Mouse (Mus musculus): Measurements from ENCODE around the gene Agk. TPM values are rescaled to one million over a fixed set of nuclear protein-coding genes. Genes with fewer than 3 reads are reported as not detected.
A peak's percentile ranks its signal among the peaks of the same experiment; 100 is the strongest.

The Agk gene
- polyA plus RNA-seq, 1 experiment from 2014 or later, result 48.2 TPM

- Histone ChIP-seq H3K4me2 (replicated peaks; ENCODE audit: low read depth, low read length) (no peak overlapping the region), H3K4me3 (ENCODE audit: low read depth, low read length) (no peak overlapping the region), H3K4me1 (ENCODE audit: control insufficient read depth, insufficient read depth, low read length) (no peaks in the 10 kb centered on the region), H3K27ac (ENCODE audit: low read length) (peak overlapping the region; percentile 53; the same call in 1 of the 2 replicates), H3K36me3 (ENCODE audit: control insufficient read depth, insufficient read depth, low read length) (no peaks in the 10 kb centered on the region; the same call in 1 of the 2 replicates), H3K27me3 (ENCODE audit: control insufficient read depth, insufficient read depth, low read length) (no peaks in the 10 kb centered on the region), H3K9me3 (ENCODE audit: control insufficient read depth, low read depth, low read length) (no peaks in the 10 kb centered on the region), H3K9ac (replicated peaks; ENCODE audit: low read depth, low read length) (no peak overlapping the region)
- WGBS, result 57% methylated on average over 10 of the region's 10 CpGs
- peak; percentile 49; the same call in 1 of the 2 replicates for ATAC-seq (ENCODE audit: insufficient number of reproducible peaks, insufficient read depth, low FRiP score, low read depth)
Observed at GRCm38 (mm10) chr6:40346959-40347771, 22.2 kb downstream of the Agk start.

GRCm38 (mm10) chr6:40347772-40348111 lies 22.8 kb downstream of the Agk start:
- Histone ChIP-seq H3K4me1 (ENCODE audit: control insufficient read depth, insufficient read depth, low read length) (no peaks in the 10 kb centered on the region), H3K36me3 (ENCODE audit: control insufficient read depth, insufficient read depth, low read length) (peaks cover 4% of the 10 kb centered on the region; the same call in 1 of the 2 replicates), H3K4me2 (replicated peaks; ENCODE audit: low read depth, low read length) (no peak overlapping the region), H3K9ac (replicated peaks; ENCODE audit: low read depth, low read length) (no peak overlapping the region), H3K27me3 (ENCODE audit: control insufficient read depth, insufficient read depth, low read length) (no peaks in the 10 kb centered on the region), H3K9me3 (ENCODE audit: control insufficient read depth, low read depth, low read length) (no peaks in the 10 kb centered on the region), H3K27ac (ENCODE audit: low read length) (peak overlapping the region; percentile 53; the same call in 1 of the 2 replicates), H3K4me3 (ENCODE audit: low read depth, low read length) (no peak overlapping the region)
- no peak for ATAC-seq (ENCODE audit: insufficient number of reproducible peaks, insufficient read depth, low FRiP score, low read depth)
- 57% methylated on average over 1 of the region's 1 CpGs for WGBS

- H3K27ac ChIP-seq (ENCODE audit: low read length), result no peak overlapping the region
- no peak overlapping the region for H3K4me2 ChIP-seq (replicated peaks; ENCODE audit: low read depth, low read length)
- H3K27me3 ChIP-seq (ENCODE audit: control insufficient read depth, insufficient read depth, low read length), result no peaks in the 10 kb centered on the region
- no peak for ATAC-seq (ENCODE audit: insufficient number of reproducible peaks, insufficient read depth, low FRiP score, low read depth)
- H3K4me1 ChIP-seq (ENCODE audit: control insufficient read depth, insufficient read depth, low read length), result no peaks in the 10 kb centered on the region
- peaks cover 10% of the 10 kb centered on the region for H3K36me3 ChIP-seq (ENCODE audit: control insufficient read depth, insufficient read depth, low read length)
- H3K9ac ChIP-seq (replicated peaks; ENCODE audit: low read depth, low read length), result no peak overlapping the region
- no peak overlapping the region for H3K4me3 ChIP-seq (ENCODE audit: low read depth, low read length)
- no peaks in the 10 kb centered on the region for H3K9me3 ChIP-seq (ENCODE audit: control insufficient read depth, low read depth, low read length)
Observed at GRCm38 (mm10) chr6:40350041-40350440, 25.1 kb downstream of the Agk start.

GRCm38 (mm10) chr6:40350856-40351255 lies 25.9 kb downstream of the Agk start:
- no peaks in the 10 kb centered on the region for H3K4me1 ChIP-seq (ENCODE audit: control insufficient read depth, insufficient read depth, low read length)
- H3K4me3 ChIP-seq (ENCODE audit: low read depth, low read length), result no peak overlapping the region
- H3K27me3 ChIP-seq (ENCODE audit: control insufficient read depth, insufficient read depth, low read length), result no peaks in the 10 kb centered on the region
- peaks cover 10% of the 10 kb centered on the region for H3K36me3 ChIP-seq (ENCODE audit: control insufficient read depth, insufficient read depth, low read length)
- no peak overlapping the region for H3K27ac ChIP-seq (ENCODE audit: low read length)
- ATAC-seq (ENCODE audit: insufficient number of reproducible peaks, insufficient read depth, low FRiP score, low read depth), result no peak
- H3K9me3 ChIP-seq (ENCODE audit: control insufficient read depth, low read depth, low read length), result no peaks in the 10 kb centered on the region
- no peak overlapping the region for H3K4me2 ChIP-seq (replicated peaks; ENCODE audit: low read depth, low read length)
- H3K9ac ChIP-seq (replicated peaks; ENCODE audit: low read depth, low read length), result no peak overlapping the region

GRCm38 (mm10) chr6:40353360-40353759 lies 28.4 kb downstream of the Agk start:
- H3K4me2 ChIP-seq (replicated peaks; ENCODE audit: low read depth, low read length), result no peak overlapping the region
- 91% methylated on average over 7 of the region's 7 CpGs for WGBS
- H3K9ac ChIP-seq (replicated peaks; ENCODE audit: low read depth, low read length), result no peak overlapping the region
- peaks cover 10% of the 10 kb centered on the region for H3K36me3 ChIP-seq (ENCODE audit: control insufficient read depth, insufficient read depth, low read length)
- H3K27me3 ChIP-seq (ENCODE audit: control insufficient read depth, insufficient read depth, low read length), result no peaks in the 10 kb centered on the region
- H3K4me3 ChIP-seq (ENCODE audit: low read depth, low read length), result no peak overlapping the region
- no peak for ATAC-seq (ENCODE audit: insufficient number of reproducible peaks, insufficient read depth, low FRiP score, low read depth)
- no peak overlapping the region for H3K27ac ChIP-seq (ENCODE audit: low read length)
- no peaks in the 10 kb centered on the region for H3K4me1 ChIP-seq (ENCODE audit: control insufficient read depth, insufficient read depth, low read length)
- no peaks in the 10 kb centered on the region for H3K9me3 ChIP-seq (ENCODE audit: control insufficient read depth, low read depth, low read length)

DNA sequence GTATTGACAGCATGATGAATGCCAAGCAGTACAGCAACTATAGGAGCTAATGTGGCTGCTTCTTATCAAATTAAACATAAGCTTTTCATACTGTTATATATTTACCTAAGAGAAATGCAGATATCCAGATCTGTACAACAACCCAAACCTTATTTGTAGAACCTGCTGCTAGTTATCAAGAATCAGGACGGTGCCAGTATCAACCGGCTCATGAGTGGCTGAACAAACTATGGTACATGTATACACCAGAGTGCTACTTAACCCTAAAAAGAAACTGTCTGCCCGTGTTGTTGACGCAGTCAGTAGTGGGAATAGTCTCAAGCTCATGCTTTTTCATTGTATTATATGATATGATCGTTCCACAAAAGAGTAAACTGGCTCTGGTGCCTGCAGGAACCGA lies 46.1 kb downstream of the Agk start:
- H3K9ac ChIP-seq (replicated peaks; ENCODE audit: low read depth, low read length), result no peak overlapping the region
- no peaks in the 10 kb centered on the region for H3K36me3 ChIP-seq (ENCODE audit: control insufficient read depth, insufficient read depth, low read length)
- H3K27me3 ChIP-seq (ENCODE audit: control insufficient read depth, insufficient read depth, low read length), result no peaks in the 10 kb centered on the region
- no peak overlapping the region for H3K27ac ChIP-seq (ENCODE audit: low read length)
- no peak for ATAC-seq (ENCODE audit: insufficient number of reproducible peaks, insufficient read depth, low FRiP score, low read depth)
- no peaks in the 10 kb centered on the region for H3K4me1 ChIP-seq (ENCODE audit: control insufficient read depth, insufficient read depth, low read length)
- WGBS, result 86% methylated on average over 6 of the region's 6 CpGs
- no peak overlapping the region for H3K4me2 ChIP-seq (replicated peaks; ENCODE audit: low read depth, low read length)
- no peak overlapping the region for H3K4me3 ChIP-seq (ENCODE audit: low read depth, low read length)
- no peaks in the 10 kb centered on the region for H3K9me3 ChIP-seq (ENCODE audit: control insufficient read depth, low read depth, low read length)

GRCm38 (mm10) chr6:40380181-40380580 lies 55.2 kb downstream of the Agk start:
- H3K4me3 ChIP-seq (ENCODE audit: low read depth, low read length), result no peak overlapping the region
- no peak overlapping the region for H3K9ac ChIP-seq (replicated peaks; ENCODE audit: low read depth, low read length)
- WGBS, result 74% methylated on average over 3 of the region's 3 CpGs

GRCm38 (mm10) chr6:40381908-40382307 lies 56.9 kb downstream of the Agk start:
- H3K36me3 ChIP-seq (ENCODE audit: control insufficient read depth, insufficient read depth, low read length), result no peaks in the 10 kb centered on the region
- no peak for ATAC-seq (ENCODE audit: insufficient number of reproducible peaks, insufficient read depth, low FRiP score, low read depth)
- H3K4me3 ChIP-seq (ENCODE audit: low read depth, low read length), result no peak overlapping the region
- no peaks in the 10 kb centered on the region for H3K27me3 ChIP-seq (ENCODE audit: control insufficient read depth, insufficient read depth, low read length)
- no peak overlapping the region for H3K4me2 ChIP-seq (replicated peaks; ENCODE audit: low read depth, low read length)
- 81% methylated on average over 4 of the region's 4 CpGs for WGBS
- no peaks in the 10 kb centered on the region for H3K9me3 ChIP-seq (ENCODE audit: control insufficient read depth, low read depth, low read length)
- no peaks in the 10 kb centered on the region for H3K4me1 ChIP-seq (ENCODE audit: control insufficient read depth, insufficient read depth, low read length)
- no peak overlapping the region for H3K27ac ChIP-seq (ENCODE audit: low read length)
- H3K9ac ChIP-seq (replicated peaks; ENCODE audit: low read depth, low read length), result no peak overlapping the region

More at GRCm38 (mm10) chr6:40380181-40380580, 55.2 kb downstream of the Agk start:
- H3K27ac ChIP-seq (ENCODE audit: low read length), result no peak overlapping the region
- no peaks in the 10 kb centered on the region for H3K36me3 ChIP-seq (ENCODE audit: control insufficient read depth, insufficient read depth, low read length)
- no peaks in the 10 kb centered on the region for H3K9me3 ChIP-seq (ENCODE audit: control insufficient read depth, low read depth, low read length)
- H3K4me1 ChIP-seq (ENCODE audit: control insufficient read depth, insufficient read depth, low read length), result no peaks in the 10 kb centered on the region
- no peak overlapping the region for H3K4me2 ChIP-seq (replicated peaks; ENCODE audit: low read depth, low read length)
- no peaks in the 10 kb centered on the region for H3K27me3 ChIP-seq (ENCODE audit: control insufficient read depth, insufficient read depth, low read length)
- no peak for ATAC-seq (ENCODE audit: insufficient number of reproducible peaks, insufficient read depth, low FRiP score, low read depth)

DNA sequence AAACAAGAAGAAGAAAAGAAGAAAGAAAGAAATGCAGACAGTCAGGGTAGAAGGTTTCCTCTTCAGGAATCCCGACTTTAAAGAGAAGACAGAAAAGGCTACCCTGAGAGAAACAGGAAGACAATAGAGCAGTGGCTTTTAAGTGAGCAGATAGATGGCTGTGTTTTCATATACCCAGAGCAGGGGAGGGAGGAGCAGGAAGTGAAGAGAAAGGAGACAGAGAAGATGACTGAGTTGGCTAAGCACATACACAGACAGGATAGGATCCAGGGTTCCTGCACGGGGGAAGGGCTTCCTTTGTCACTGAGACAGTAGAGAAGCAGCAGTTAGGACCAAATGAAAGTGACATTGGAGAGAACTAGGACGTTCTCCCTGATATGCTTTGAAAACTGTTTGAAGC lies 60.7 kb downstream of the Agk start:
- Histone ChIP-seq H3K4me3 (ENCODE audit: low read depth, low read length) (no peak overlapping the region), H3K4me2 (replicated peaks; ENCODE audit: low read depth, low read length) (no peak overlapping the region), H3K9ac (replicated peaks; ENCODE audit: low read depth, low read length) (no peak overlapping the region), H3K9me3 (ENCODE audit: control insufficient read depth, low read depth, low read length) (no peaks in the 10 kb centered on the region), H3K27ac (ENCODE audit: low read length) (no peak overlapping the region), H3K36me3 (ENCODE audit: control insufficient read depth, insufficient read depth, low read length) (no peaks in the 10 kb centered on the region), H3K27me3 (ENCODE audit: control insufficient read depth, insufficient read depth, low read length) (no peaks in the 10 kb centered on the region), H3K4me1 (ENCODE audit: control insufficient read depth, insufficient read depth, low read length) (no peaks in the 10 kb centered on the region)
- no peak for ATAC-seq (ENCODE audit: insufficient number of reproducible peaks, insufficient read depth, low FRiP score, low read depth)
- 76% methylated on average over 3 of the region's 3 CpGs for WGBS
